Mouse (Mus musculus): ENCODE data around the gene Dock3.

- TF ChIP-seq CTCF (IDR thresholded peaks at IDR 0.05; ENCODE audit: control insufficient read depth, insufficient read depth, insufficient replicate concordance, low read depth, low read length) (no peak), POLR2A (IDR thresholded peaks at IDR 0.05; ENCODE audit: control insufficient read depth, low read depth, low read length) (no peak)
These were observed 341.0 kb downstream of the Dock3 start for GRCm38 (mm10) chr9:106890496-106891240.

Data from testis, adult 2 months (tissue).